Mouse (Mus musculus) kidney, postnatal 0 days (tissue): ENCODE data around the gene Fbn1. TPM values are rescaled to one million over a fixed set of nuclear protein-coding genes. Genes with fewer than 3 reads are reported as not detected.
A peak's percentile ranks its signal among the peaks of the same experiment; 100 is the strongest.

Experiments
- ATAC-seq: fragments of 200-750 bp; cut with Nextera tagmentation; replicated peaks from 2 replicates; pipeline ENCODE4 v1.8.0; 2017; ENCODE audit warnings: low read depth, moderate number of reproducible peaks, moderate TSS enrichment, moderate library complexity; ENCODE audit not compliant: low FRiP score
- DNase-seq: peaks from one replicate; pipeline ENCODE4 v3.0.0-alpha.2; 2016; ENCODE audit warnings: low spot score
- H3K27ac ChIP-seq: fragments of 300-500 bp; sonication (generic); 2 replicates; pipeline ENCODE4 v1.5.1; 2014; ENCODE audit warnings: mild to moderate bottlenecking
- H3K27me3 ChIP-seq: fragments of 300-500 bp; sonication (generic); 2 replicates; pipeline ENCODE4 v1.6.1; 2014; ENCODE audit warnings: low read length, mixed read lengths; ENCODE audit not compliant: insufficient read depth
- H3K36me3 ChIP-seq: fragments of 300-500 bp; sonication (generic); 2 replicates; pipeline ENCODE4 v1.6.1; 2014; ENCODE audit warnings: low read length, mixed read lengths; ENCODE audit not compliant: insufficient read depth
- H3K4me1 ChIP-seq: fragments of 300-500 bp; sonication (generic); replicated peaks from 2 replicates; pipeline ENCODE4 v1.6.1; 2014; ENCODE audit warnings: antibody characterized with exemption, low read length, mixed read lengths; ENCODE audit not compliant: insufficient read depth
- H3K4me2 ChIP-seq: fragments of 300-500 bp; sonication (generic); 2 replicates; pipeline ENCODE4 v1.6.1; 2014; ENCODE audit warnings: mild to moderate bottlenecking, low read length, moderate library complexity, mixed read lengths
- H3K4me3 ChIP-seq: fragments of 300-500 bp; sonication (generic); replicated peaks from 2 replicates; pipeline ENCODE4 v1.5.1; 2014; ENCODE audit warnings: low read depth, low read length
- H3K9ac ChIP-seq: fragments of 300-500 bp; sonication (generic); 2 replicates; pipeline ENCODE4 v1.6.1; 2014; ENCODE audit warnings: low read depth, low read length
- H3K9me3 ChIP-seq: fragments of 300-500 bp; sonication (generic); replicated peaks from 2 replicates; pipeline ENCODE4 v1.6.1; 2016; ENCODE audit warnings: low read length, inconsistent platforms, mixed read lengths
- CTCF ChIP-seq: IDR thresholded peaks from 2 replicates; pipeline ENCODE4 v1.5.1; 2016; ENCODE audit warnings: antibody characterized with exemption, low read depth, mild to moderate bottlenecking, moderate library complexity
- WGBS: fragments of 180-500 bp; shearing (Covaris S2); extraction: QIAGEN DNeasy Blood & Tissue Kit; methylation state at CpG from one replicate; pipeline ENCODE4 v1.1.7; 2014; 5-methylcytosine and 5-hydroxymethylcytosine counted together
- polyA plus RNA-seq: library from polyadenylated mRNA; unstranded; fragments of >200 nt; fragmentation: Nextera tagmentation; extraction: Ambion mirVana; gene quantifications from 2 replicates; pipeline ENCODE4 v1.2.1, GENCODE M21; 2015

Gene Fbn1
- 13.2 and 13.4 TPM in 2 replicates for polyA plus RNA-seq

DNA sequence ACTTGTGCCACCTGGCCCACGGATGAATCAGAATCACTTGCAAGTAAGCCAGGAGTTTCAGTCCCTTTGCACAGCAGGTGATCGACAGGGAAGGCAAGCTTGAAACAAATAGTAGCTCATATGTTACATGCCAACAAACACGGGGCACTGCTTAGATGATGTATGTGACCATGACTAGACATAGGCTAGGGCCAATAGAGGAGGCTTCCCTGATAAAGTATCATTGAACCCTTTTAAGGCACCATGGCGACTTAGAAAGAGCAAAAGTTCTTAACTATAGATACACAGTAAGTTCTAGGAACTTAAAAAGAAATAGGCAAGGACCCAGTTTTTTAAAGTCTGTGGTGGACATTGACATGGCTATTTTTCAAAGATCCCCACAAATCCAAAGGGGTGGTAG is at the start of gene Fbn1:
Fbn1 (minus strand) TSS at position 101 of the 400 bp plus-strand sequence.
- 85% methylated on average over 4 of the region's 4 CpGs for WGBS
- peak within 1 kb of the TSS; percentile 84 for H3K27ac ChIP-seq
- no peaks in the 10 kb centered on the region for H3K27me3 ChIP-seq
- H3K4me3 ChIP-seq, result peak within 1 kb of the TSS; percentile 61
- peak within 1 kb of the TSS; percentile 94 for H3K4me2 ChIP-seq
- no peaks in the 10 kb centered on the region for H3K9me3 ChIP-seq
- no peaks in the 10 kb centered on the region for H3K36me3 ChIP-seq
- peak within 1 kb of the TSS; percentile 72 for H3K9ac ChIP-seq
- no peak for TF ChIP-seq CTCF
- DNase-seq (no peak), ATAC-seq (no peak)
- H3K4me1 ChIP-seq, result 0 out of 2 replicates have a peak, but pooled peaks cover 5% of the 10 kb centered on the region

- no peaks in the 10 kb centered on the region for H3K9me3 ChIP-seq
- no peak overlapping the region for H3K9ac ChIP-seq
- H3K4me3 ChIP-seq, result no peak overlapping the region
- WGBS, result 68% methylated on average over 6 of the region's 6 CpGs
- ATAC-seq (no peak), DNase-seq (peak; percentile 47)
- no peak overlapping the region for H3K27ac ChIP-seq
- H3K4me1 ChIP-seq, result no peaks in the 10 kb centered on the region
- no peak overlapping the region for H3K4me2 ChIP-seq
- TF ChIP-seq CTCF, result peak; percentile 57
- no peaks in the 10 kb centered on the region for H3K36me3 ChIP-seq
- H3K27me3 ChIP-seq, result no peaks in the 10 kb centered on the region
Observed at GRCm38 (mm10) chr2:125555830-125556229, 48.0 kb upstream of the Fbn1 start.

- Histone ChIP-seq H3K4me2 (no peak overlapping the region), H3K4me3 (no peak overlapping the region), H3K27me3 (no peaks in the 10 kb centered on the region), H3K9me3 (no peaks in the 10 kb centered on the region), H3K27ac (no peak overlapping the region), H3K4me1 (no peaks in the 10 kb centered on the region), H3K36me3 (no peaks in the 10 kb centered on the region), H3K9ac (no peak overlapping the region)
- no peak for TF ChIP-seq CTCF
- no peak for ATAC-seq
- DNase-seq, result no peak
- 66% methylated on average over 1 of the region's 1 CpGs for WGBS
Observed at GRCm38 (mm10) chr2:125548806-125549578, 41.2 kb upstream of the Fbn1 start.

- Histone ChIP-seq H3K4me3 (no peak overlapping the region), H3K27me3 (no peaks in the 10 kb centered on the region), H3K9ac (no peak overlapping the region), H3K4me2 (no peak overlapping the region), H3K9me3 (no peaks in the 10 kb centered on the region), H3K4me1 (no peaks in the 10 kb centered on the region), H3K27ac (no peak overlapping the region), H3K36me3 (no peaks in the 10 kb centered on the region)
- TF ChIP-seq CTCF, result no peak
- DNase-seq, result no peak
- no peak for ATAC-seq
- 68% methylated on average over 3 of the region's 3 CpGs for WGBS
Observed at GRCm38 (mm10) chr2:125544986-125545385, 37.2 kb upstream of the Fbn1 start.

GRCm38 (mm10) chr2:125543646-125544045 is 35.9 kb upstream of the Fbn1 start:
- no peaks in the 10 kb centered on the region for H3K4me1 ChIP-seq
- 60% methylated on average over 1 of the region's 1 CpGs for WGBS
- no peaks in the 10 kb centered on the region for H3K9me3 ChIP-seq
- no peak for TF ChIP-seq CTCF
- H3K36me3 ChIP-seq, result no peaks in the 10 kb centered on the region
- no peak overlapping the region for H3K9ac ChIP-seq
- ATAC-seq (no peak), DNase-seq (no peak)
- no peaks in the 10 kb centered on the region for H3K27me3 ChIP-seq
- no peak overlapping the region for H3K4me2 ChIP-seq
- no peak overlapping the region for H3K4me3 ChIP-seq
- H3K27ac ChIP-seq, result no peak overlapping the region

- H3K27ac ChIP-seq, result no peak overlapping the region
- WGBS, result 79% methylated on average over 7 of the region's 7 CpGs
- no peaks in the 10 kb centered on the region for H3K4me1 ChIP-seq
- no peaks in the 10 kb centered on the region for H3K27me3 ChIP-seq
- TF ChIP-seq CTCF, result no peak
- DNase-seq (no peak), ATAC-seq (no peak)
- H3K36me3 ChIP-seq, result no peaks in the 10 kb centered on the region
- H3K4me3 ChIP-seq, result no peak overlapping the region
- no peaks in the 10 kb centered on the region for H3K9me3 ChIP-seq
- H3K4me2 ChIP-seq, result no peak overlapping the region
- H3K9ac ChIP-seq, result no peak overlapping the region
Observed at GRCm38 (mm10) chr2:125541451-125541850, 33.7 kb upstream of the Fbn1 start.
